ENCODE assay signal across 1 mouse cellular context in the genomic region with DNA sequence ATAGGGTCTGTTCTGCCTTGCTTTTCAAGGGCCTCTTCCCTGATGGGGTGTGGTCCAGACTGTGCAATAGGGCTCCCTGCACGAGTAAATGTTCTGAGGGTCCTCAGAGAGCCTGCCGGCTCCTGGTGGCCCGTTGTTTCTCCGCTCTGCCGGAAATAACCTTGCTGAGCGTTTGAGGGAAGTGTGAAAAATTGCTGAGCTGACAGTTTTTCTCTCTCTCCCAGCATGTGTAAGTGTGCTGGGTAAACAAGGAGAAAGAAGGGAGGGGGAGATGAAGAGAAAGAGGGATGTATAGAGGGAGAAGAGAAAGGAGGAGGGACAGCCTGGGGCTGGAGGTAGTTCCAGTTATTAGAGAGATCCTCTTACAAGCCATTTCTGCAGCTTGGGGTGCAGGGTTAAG.
TF ChIP-seq lines count a peak whose summit lies in the region.

No protein-coding gene starts in this region.

TF ChIP-seq in MEL, 35 proteins besides CTCF, POLR2A, EP300 and RAD21:
- TF ChIP-seq CHD1 (IDR thresholded peaks at IDR 0.05; ENCODE audit: low read depth, low read length), result no peak
- TF ChIP-seq MAFK (IDR thresholded peaks at IDR 0.05; ENCODE audit: borderline replicate concordance, low read depth, low read length), result peak; percentile 56; the same call in 1 of the 2 replicates
- TF ChIP-seq MAZ (IDR thresholded peaks at IDR 0.05; ENCODE audit: low read depth, low read length), result no peak
- TF ChIP-seq SIN3A (IDR thresholded peaks at IDR 0.05; ENCODE audit: low read length), result no peak
- TF ChIP-seq USF2 (IDR thresholded peaks at IDR 0.05; ENCODE audit: borderline replicate concordance in 1 of 2, insufficient read depth in 1 of 2, low read depth in 1 of 2, low read length in 2 of 2), result no peak
- no peak for TF ChIP-seq ZNF384 (IDR thresholded peaks at IDR 0.05; ENCODE audit: low read depth, low read length)
- no peak for TF ChIP-seq NELFE (IDR thresholded peaks at IDR 0.05; ENCODE audit: low read depth, low read length)
